Mouse (Mus musculus) heart, embryonic 15.5 days (tissue): ENCODE data around the gene Pinlyp. TPM values are rescaled to one million over a fixed set of nuclear protein-coding genes. Genes with fewer than 3 reads are reported as not detected.
A peak's percentile ranks its signal among the peaks of the same experiment; 100 is the strongest.

Experiments used
- ATAC-seq: fragments of 200-750 bp; cut with Nextera tagmentation; replicated peaks from 2 replicates; pipeline ENCODE4 v1.8.0; 2017; ENCODE audit warnings: low read depth, moderate TSS enrichment; ENCODE audit not compliant: insufficient number of reproducible peaks, insufficient read depth, low FRiP score
- H3K27ac ChIP-seq: fragments of 300-500 bp; sonication (generic); 2 replicates; pipeline ENCODE4 v1.5.1; 2015; ENCODE audit warnings: mild to moderate bottlenecking, inconsistent platforms
- H3K27me3 ChIP-seq: fragments of 300-500 bp; sonication (generic); 2 replicates; pipeline ENCODE4 v1.6.1; 2015; ENCODE audit warnings: inconsistent platforms
- H3K36me3 ChIP-seq: fragments of 300-500 bp; sonication (generic); 2 replicates; pipeline ENCODE4 v1.6.1; 2015; ENCODE audit warnings: mild to moderate bottlenecking, inconsistent platforms
- H3K4me1 ChIP-seq: fragments of 300-500 bp; sonication (generic); replicated peaks from 2 replicates; pipeline ENCODE4 v1.6.1; 2015; ENCODE audit warnings: inconsistent platforms
- H3K4me2 ChIP-seq: fragments of 300-500 bp; sonication (generic); 2 replicates; pipeline ENCODE4 v1.6.1; 2015; ENCODE audit warnings: inconsistent platforms, mild to moderate bottlenecking, moderate library complexity
- H3K4me3 ChIP-seq: fragments of 300-500 bp; sonication (generic); 2 replicates; pipeline ENCODE4 v1.5.1; 2015; ENCODE audit warnings: mild to moderate bottlenecking, inconsistent platforms
- H3K9ac ChIP-seq: fragments of 300-500 bp; sonication (generic); 2 replicates; pipeline ENCODE4 v1.6.1; 2015; ENCODE audit warnings: mild to moderate bottlenecking, inconsistent platforms
- H3K9me3 ChIP-seq: fragments of 300-500 bp; sonication (generic); replicated peaks from 2 replicates; pipeline ENCODE4 v1.6.1; 2016; ENCODE audit warnings: inconsistent platforms
- WGBS: fragments of 180-500 bp; shearing (Covaris S2); methylation state at CpG from one replicate; pipeline ENCODE4 v1.1.7; 2015; ENCODE audit warnings: mixed read lengths; 5-methylcytosine and 5-hydroxymethylcytosine counted together
- polyA plus RNA-seq: library from polyadenylated mRNA; unstranded; fragments of >200 nt; fragmentation: Nextera tagmentation; extraction: Ambion mirVana; gene quantifications from 2 replicates; pipeline ENCODE4 v1.2.1, GENCODE M21; 2015

Gene Pinlyp
- polyA plus RNA-seq, 1 experiment from 2014 or later = not detected

DNA sequence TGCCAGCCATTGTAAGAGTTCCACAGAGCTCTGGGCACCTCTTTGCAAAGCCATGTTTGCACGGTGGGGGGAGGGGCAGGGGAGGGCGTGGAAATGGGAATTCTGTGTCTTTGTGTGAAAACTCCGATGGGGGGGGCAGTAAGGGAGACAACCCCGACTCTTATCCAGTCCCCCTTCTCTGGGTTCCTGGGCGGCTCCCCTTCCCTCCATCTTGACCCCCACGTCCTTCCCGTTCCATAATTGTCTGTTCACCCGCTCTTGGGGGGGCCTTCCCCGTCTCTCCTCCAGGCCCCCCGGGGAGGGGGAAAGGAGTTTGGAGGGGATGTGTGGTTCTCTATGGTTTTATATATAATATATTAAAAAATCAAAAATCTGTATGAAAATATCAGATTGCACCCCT, 41.9 kb downstream of the Pinlyp start:
- no peak for ATAC-seq
- Histone ChIP-seq H3K27me3 (peaks cover 45% of the 10 kb centered on the region), H3K4me1 (peaks cover 45% of the 10 kb centered on the region), H3K9ac (no peak overlapping the region), H3K4me3 (no peak overlapping the region), H3K9me3 (no peaks in the 10 kb centered on the region), H3K36me3 (no peaks in the 10 kb centered on the region), H3K27ac (no peak overlapping the region), H3K4me2 (peak overlapping the region; percentile 37)
- WGBS = 19% methylated on average over 10 of the region's 10 CpGs

DNA sequence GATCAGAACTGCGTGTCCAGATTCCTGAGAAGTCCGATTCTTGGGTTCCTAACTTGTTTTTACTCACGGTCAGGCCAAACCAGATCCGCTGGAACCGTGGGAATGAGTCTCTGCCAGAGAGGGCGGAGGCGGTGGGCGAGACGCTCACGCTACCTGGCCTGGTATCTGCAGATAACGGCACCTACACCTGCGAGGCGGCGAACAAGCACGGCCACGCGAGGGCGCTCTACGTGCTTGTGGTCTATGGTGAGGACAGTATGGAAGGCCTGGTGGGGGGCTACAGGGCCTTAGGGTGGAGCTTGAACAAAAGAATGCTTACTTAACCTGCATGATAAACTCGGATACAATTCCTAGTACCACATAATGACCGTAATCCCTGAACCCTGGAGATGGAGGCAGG, 44.4 kb downstream of the Pinlyp start:
- Histone ChIP-seq H3K9me3 (no peaks in the 10 kb centered on the region), H3K4me3 (no peak overlapping the region), H3K27ac (no peak overlapping the region), H3K9ac (no peak overlapping the region), H3K4me1 (peaks cover 37% of the 10 kb centered on the region), H3K4me2 (no peak overlapping the region), H3K27me3 (peaks cover 58% of the 10 kb centered on the region), H3K36me3 (no peaks in the 10 kb centered on the region)
- 32% methylated on average over 21 of the region's 21 CpGs for WGBS
- no peak for ATAC-seq

DNA sequence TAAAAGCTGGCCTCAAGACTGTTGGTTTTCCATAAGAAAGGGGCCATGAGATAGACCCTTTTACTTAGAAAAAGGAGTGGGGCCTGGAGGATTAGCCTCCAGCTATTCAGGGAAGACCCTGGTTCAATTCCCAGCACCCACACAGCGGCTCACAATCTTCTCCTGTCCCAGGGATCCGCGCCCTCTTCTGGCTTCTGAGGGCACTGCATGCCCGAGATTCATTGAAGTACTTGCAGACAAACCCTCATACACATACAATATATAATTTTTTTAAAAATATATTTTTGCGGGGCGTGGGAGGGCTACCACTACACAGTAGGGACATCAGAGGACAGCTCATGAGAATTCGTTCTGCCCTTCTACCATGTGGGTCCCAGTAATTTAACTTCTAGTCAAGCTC, 45.0 kb downstream of the Pinlyp start:
- no peak for ATAC-seq
- no peak overlapping the region for H3K27ac ChIP-seq
- no peak overlapping the region for H3K4me2 ChIP-seq
- H3K9ac ChIP-seq = no peak overlapping the region
- no peak overlapping the region for H3K4me3 ChIP-seq
- WGBS = 28% methylated on average over 7 of the region's 7 CpGs
- no peaks in the 10 kb centered on the region for H3K36me3 ChIP-seq
- H3K27me3 ChIP-seq = peaks cover 58% of the 10 kb centered on the region
- no peaks in the 10 kb centered on the region for H3K9me3 ChIP-seq
- H3K4me1 ChIP-seq = peaks cover 32% of the 10 kb centered on the region

DNA sequence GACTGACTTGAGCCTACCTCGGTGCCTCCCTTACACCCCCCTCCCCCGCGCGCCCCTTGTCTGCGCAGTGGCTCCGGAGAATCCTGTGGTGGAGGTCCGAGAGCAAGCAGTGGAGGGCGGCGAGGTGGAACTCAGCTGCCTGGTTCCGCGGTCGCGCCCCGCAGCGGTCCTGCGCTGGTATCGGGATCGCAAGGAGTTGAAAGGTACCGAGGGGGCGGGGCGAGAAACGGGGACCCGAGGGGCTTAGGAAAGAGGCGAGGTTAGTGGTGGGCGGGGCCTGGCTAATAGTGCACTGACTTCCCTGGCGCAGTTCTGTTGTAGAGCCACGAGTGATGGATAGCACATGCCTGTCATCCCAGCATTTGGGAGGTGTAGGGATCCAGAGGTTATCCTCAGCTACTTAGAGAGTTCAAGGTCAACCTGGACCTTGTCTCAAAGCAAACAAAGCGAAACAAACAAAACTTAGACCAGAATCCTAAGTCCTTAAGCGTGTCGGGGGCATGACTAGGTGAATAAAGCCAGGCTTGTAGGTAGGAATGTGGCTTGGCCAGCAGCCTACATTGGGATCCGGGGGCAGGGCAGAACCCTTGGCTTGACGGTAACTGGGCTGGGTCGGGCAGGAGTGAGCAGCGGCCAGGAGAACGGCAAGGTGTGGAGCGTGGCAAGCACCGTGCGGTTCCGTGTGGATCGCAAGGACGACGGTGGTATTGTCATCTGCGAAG, 45.9 kb downstream of the Pinlyp start:
- peak; percentile 23; the same call in 1 of the 2 replicates for ATAC-seq

More for the DNA sequence above, 45.9 kb downstream of the Pinlyp start:
- H3K4me1 ChIP-seq = peaks cover 25% of the 10 kb centered on the region
- WGBS = 8% methylated on average over 43 of the region's 43 CpGs
- H3K4me3 ChIP-seq = peak overlapping the region; percentile 41
- peaks cover 58% of the 10 kb centered on the region for H3K27me3 ChIP-seq
- H3K9ac ChIP-seq = no peak overlapping the region
- H3K36me3 ChIP-seq = no peaks in the 10 kb centered on the region
- no peaks in the 10 kb centered on the region for H3K9me3 ChIP-seq
- no peak overlapping the region for H3K27ac ChIP-seq
- H3K4me2 ChIP-seq = peak overlapping the region; percentile 64

Other genes starting within 250 kb of the Pinlyp start
- gene Zfp61, start 244.9 kb downstream of the Pinlyp start, polyA plus RNA-seq = 14.3 and 19.4 TPM in 2 replicates
- 4.3 and 5.5 TPM in 2 replicates for gene Zfp94, start 229.5 kb downstream of the Pinlyp start, polyA plus RNA-seq
- gene Tescl, start 212.2 kb downstream of the Pinlyp start, polyA plus RNA-seq = 0.28 TPM in 1 of 2 replicates, not detected in the other
- gene Lypd5, start 196.9 kb downstream of the Pinlyp start, polyA plus RNA-seq = 0.09 TPM in 1 of 2 replicates, not detected in the other
- 1.7 and 8.5 TPM in 2 replicates for gene Kcnn4, start 175.9 kb downstream of the Pinlyp start, polyA plus RNA-seq
- gene Smg9, start 146.5 kb downstream of the Pinlyp start, polyA plus RNA-seq = 17.1 and 23.8 TPM in 2 replicates
- not detected in 2 replicates for gene Irgc1, start 93.8 kb downstream of the Pinlyp start, polyA plus RNA-seq
- 8.2 and 9.9 TPM in 2 replicates for gene Plaur, start 83.6 kb downstream of the Pinlyp start, polyA plus RNA-seq
- gene Cadm4, start 64.1 kb downstream of the Pinlyp start, polyA plus RNA-seq = 1.3 and 2.0 TPM in 2 replicates
- 37.5 and 40.8 TPM in 2 replicates for gene Zfp428, start 39.1 kb downstream of the Pinlyp start, polyA plus RNA-seq
- gene AC161166.1, start 33.7 kb downstream of the Pinlyp start, polyA plus RNA-seq = 0.25 and 0.29 TPM in 2 replicates
- gene Irgq, start 15.4 kb downstream of the Pinlyp start, polyA plus RNA-seq = 6.0 and 8.3 TPM in 2 replicates
- gene Xrcc1, start 171 bp upstream of the Pinlyp start, polyA plus RNA-seq = 56.6 and 83.1 TPM in 2 replicates
- 20.5 and 23.6 TPM in 2 replicates for gene Ethe1, start 41.4 kb upstream of the Pinlyp start, polyA plus RNA-seq
- gene Zfp575, start 41.5 kb upstream of the Pinlyp start, polyA plus RNA-seq = 0.92 and 1.4 TPM in 2 replicates
- gene Phldb3, start 64.6 kb upstream of the Pinlyp start, polyA plus RNA-seq = 0.06 and 0.18 TPM in 2 replicates
- gene Lypd3, start 90.4 kb upstream of the Pinlyp start, polyA plus RNA-seq = 0.10 and 0.43 TPM in 2 replicates
- gene Tex101, start 130.6 kb upstream of the Pinlyp start, polyA plus RNA-seq = not detected in 2 replicates
- gene BC049730, start 163.1 kb upstream of the Pinlyp start, polyA plus RNA-seq = not detected in 2 replicates
- not detected in 2 replicates for gene Gm4763, start 180.8 kb upstream of the Pinlyp start, polyA plus RNA-seq
- 0.13 and 0.27 TPM in 2 replicates for gene Cd177, start 214.2 kb upstream of the Pinlyp start, polyA plus RNA-seq
- 0.20 TPM in 1 of 2 replicates, not detected in the other for gene Ceacam10, start 231.1 kb upstream of the Pinlyp start, polyA plus RNA-seq